Mouse (Mus musculus) yolk sac, embryonic 10.5 days (tissue): ENCODE data around the gene Gm20441.
"Not testable (repeated sequence)": the region's sequence is repeated elsewhere in the genome, so short reads cannot be mapped to it uniquely, and the experiment has no call there.

ENCODE experiments used
- DNase-seq: peaks from one replicate; pipeline ENCODE4 v3.0.0-alpha.2; 2017; ENCODE audit warnings: low spot score

The Gm20441 gene

GRCm38 (mm10) chr10:75779206-75780174 is 1.3 kb downstream of the Gm20441 start:
- DNase-seq: peak; percentile 13

- DNase-seq: no peak
Measured at GRCm38 (mm10) chr10:75777885-75778284, 2.9 kb downstream of the Gm20441 start.

GRCm38 (mm10) chr10:75776562-75776961 is 4.2 kb downstream of the Gm20441 start:
- no peak for DNase-seq

- no peak for DNase-seq
Measured at GRCm38 (mm10) chr10:75774587-75774986, 6.2 kb downstream of the Gm20441 start.

GRCm38 (mm10) chr10:75774102-75774501 is 6.7 kb downstream of the Gm20441 start:
- no peak for DNase-seq

GRCm38 (mm10) chr10:75772795-75773664 is 7.7 kb downstream of the Gm20441 start, which contains the start of gene Ddt:
Gene Ddt (minus strand): TSS chr10:75773414.
- DNase-seq: peak; percentile 95

GRCm38 (mm10) chr10:75767756-75768155 is 13.0 kb downstream of the Gm20441 start:
- DNase-seq: not testable (repeated sequence)

- DNase-seq: no peak
Measured at GRCm38 (mm10) chr10:75766856-75767255, 13.9 kb downstream of the Gm20441 start.

- peak; percentile 75 for DNase-seq
Measured at GRCm38 (mm10) chr10:75764519-75765473, 16.0 kb downstream of the Gm20441 start.

- peak; percentile 98 for DNase-seq
Measured at GRCm38 (mm10) chr10:75763682-75764518, 16.9 kb downstream of the Gm20441 start, which contains the start of gene Cabin1. Gene Cabin1 (minus strand): TSS chr10:75764341.

GRCm38 (mm10) chr10:75762413-75762812 is 18.3 kb downstream of the Gm20441 start:
- no peak for DNase-seq

GRCm38 (mm10) chr10:75760311-75760710 is 20.4 kb downstream of the Gm20441 start:
- DNase-seq: no peak

GRCm38 (mm10) chr10:75756719-75757118 is 24.0 kb downstream of the Gm20441 start:
- DNase-seq: no peak

- peak; percentile 49 for DNase-seq
Measured at GRCm38 (mm10) chr10:75744017-75744416, 36.7 kb downstream of the Gm20441 start.

- DNase-seq: no peak
Measured at GRCm38 (mm10) chr10:75743369-75743768, 37.4 kb downstream of the Gm20441 start.

- no peak for DNase-seq
Measured at GRCm38 (mm10) chr10:75740866-75741265, 39.9 kb downstream of the Gm20441 start.

GRCm38 (mm10) chr10:75725449-75725848 is 55.3 kb downstream of the Gm20441 start:
- no peak for DNase-seq
